10 mouse cellular contexts compared by ENCODE assay signal in the genomic region with DNA sequence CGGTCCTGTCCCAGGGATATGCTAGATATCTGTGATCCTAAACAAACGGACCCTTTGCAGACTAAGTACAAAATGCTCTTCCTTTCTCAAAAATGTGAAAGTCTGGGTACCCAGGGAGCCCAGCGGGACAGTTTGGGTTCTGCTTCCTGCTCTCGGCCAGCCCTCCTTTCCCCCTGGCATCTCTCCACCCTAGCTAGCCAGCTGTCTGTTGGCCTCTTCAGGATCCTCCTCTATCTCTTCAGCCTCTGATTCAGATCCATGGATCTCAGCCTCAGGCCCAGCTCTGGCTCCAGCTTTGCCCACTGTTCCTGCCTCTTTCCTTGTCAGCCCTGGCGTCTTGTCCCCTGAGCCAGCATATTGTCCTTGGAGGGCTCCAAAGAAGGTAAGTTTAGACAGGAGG. TPM values are rescaled to one million over a fixed set of nuclear protein-coding genes. Genes with fewer than 3 reads are reported as not detected.
DNase-seq lines count a peak whose midpoint lies in the region; ATAC-seq lines count a peak whose summit lies in the region.
"Had no signal": no experiment of that assay in that cellular context is flagged by ENCODE, and none has a peak within 500 bp of the region (broad histone marks: within the 10 kb centered on the region; RNA-seq: fewer than 3 reads in every experiment).

No protein-coding gene starts in this region.

- H3K36me3 ChIP-seq in heart, embryonic 10.5 days, result peaks cover 2% of the 10 kb centered on the region; the same call in 1 of the 2 replicates
- no peaks in the 10 kb centered on the region; the same call in 1 of the 2 replicates for H3K36me3 ChIP-seq in embryonic facial prominence, embryonic 13.5 days
- H3K36me3 ChIP-seq in limb, embryonic 10.5 days, result no peaks in the 10 kb centered on the region
- H3K36me3 ChIP-seq: liver, embryonic 15.5 days had no signal

- no peak overlapping the region for H3K4me3 ChIP-seq in heart, embryonic 10.5 days
- H3K4me3 ChIP-seq in embryonic facial prominence, embryonic 13.5 days, result peak overlapping the region; percentile 54
- H3K4me3 ChIP-seq in limb, embryonic 10.5 days, result peak overlapping the region; percentile 61; the same call in 1 of the 2 replicates
- H3K4me3 ChIP-seq: liver, embryonic 15.5 days had no signal

- no peak for ATAC-seq in embryonic facial prominence, embryonic 13.5 days (ENCODE audit: insufficient number of reproducible peaks, insufficient read depth, low FRiP score, low TSS enrichment, low read depth)

- peaks cover 69% of the 10 kb centered on the region for H3K4me1 ChIP-seq in heart, embryonic 10.5 days
- peaks cover 49% of the 10 kb centered on the region for H3K4me1 ChIP-seq in embryonic facial prominence, embryonic 13.5 days
- peaks cover 52% of the 10 kb centered on the region for H3K4me1 ChIP-seq in limb, embryonic 10.5 days

- WGBS in heart, embryonic 10.5 days, result 63% methylated on average over 5 of the region's 5 CpGs
- WGBS in embryonic facial prominence, embryonic 13.5 days, result 86% methylated on average over 5 of the region's 5 CpGs
- 88% methylated on average over 5 of the region's 5 CpGs for WGBS in limb, embryonic 10.5 days

- H3K27me3 ChIP-seq in heart, embryonic 10.5 days (ENCODE audit: insufficient read depth, poor library complexity, severe bottlenecking), result peaks cover 8% of the 10 kb centered on the region; the same call in 1 of the 2 replicates
- no peaks in the 10 kb centered on the region for H3K27me3 ChIP-seq in embryonic facial prominence, embryonic 13.5 days
- peaks cover 21% of the 10 kb centered on the region; the same call in 1 of the 2 replicates for H3K27me3 ChIP-seq in limb, embryonic 10.5 days (ENCODE audit: low read depth, poor library complexity, severe bottlenecking)
- H3K27me3 ChIP-seq: CH12.LX had no signal

- DNase-seq in heart, embryonic 10.5 days (ENCODE audit: low spot score), result no peak
- DNase-seq in heart, adult 8-10 months (ENCODE audit: low spot score), result no peak
- DNase-seq in brain, adult 2 months (ENCODE audit: low read depth, low spot score), result peak; percentile 55
- no peak for DNase-seq in limb, embryonic 10.5 days (ENCODE audit: low spot score)
- no peak for DNase-seq in spleen, adult 18-20 months
- no peak for DNase-seq in urinary bladder, adult 2 months (ENCODE audit: low spot score)
- DNase-seq in adrenal gland, adult 8-10 months, result no peak

- H3K9ac ChIP-seq in embryonic facial prominence, embryonic 13.5 days, result peak overlapping the region; percentile 83
- H3K9ac ChIP-seq: liver, embryonic 15.5 days had no signal

- H3K4me2 ChIP-seq in embryonic facial prominence, embryonic 13.5 days, result peak overlapping the region; percentile 81

- H3K27ac ChIP-seq in heart, embryonic 10.5 days, result peak overlapping the region; percentile 4; the same call in 1 of the 2 replicates
- H3K27ac ChIP-seq in embryonic facial prominence, embryonic 13.5 days, result peak overlapping the region; percentile 95
- peak overlapping the region; percentile 90 for H3K27ac ChIP-seq in limb, embryonic 10.5 days
- H3K27ac ChIP-seq: liver, embryonic 15.5 days had no signal

- H3K9me3 ChIP-seq in heart, embryonic 10.5 days, result no peaks in the 10 kb centered on the region
- no peaks in the 10 kb centered on the region for H3K9me3 ChIP-seq in embryonic facial prominence, embryonic 13.5 days
- no peaks in the 10 kb centered on the region for H3K9me3 ChIP-seq in limb, embryonic 10.5 days (replicated peaks)
- H3K9me3 ChIP-seq: liver, embryonic 15.5 days had no signal

RNA-seq across cellular contexts. Expression of gene Mamstr, which starts 2.3 kb away (rescaled TPM):
- 1.9 and 2.3 TPM in 2 replicates for polyA plus RNA-seq in heart, embryonic 10.5 days (2016; fragmentation: Nextera tagmentation; extraction: Ambion mirVana)
- total RNA-seq in heart, adult 8-10 months (2022), result 1 to 10 TPM; 2.0 to 5.9 (median 5.1) TPM
- 5.2 and 7.8 TPM in 2 replicates for polyA plus RNA-seq in embryonic facial prominence, embryonic 13.5 days (2015; fragmentation: Nextera tagmentation; extraction: Ambion mirVana)
- polyA plus RNA-seq in limb, embryonic 10.5 days (2016; fragmentation: Nextera tagmentation; extraction: Ambion mirVana), result 2.2 and 3.2 TPM in 2 replicates
- polyA plus RNA-seq in urinary bladder, adult 2 months (2012; rRNA removed), result 8.4 and 11.3 TPM in 2 replicates
- total RNA-seq in adrenal gland, adult 8-10 months (2022), result 10 to 100 TPM in 1 of 4 experiments, 1 to 10 TPM in 3; 2.4 to 14.9 (median 3.6) TPM

RNA-seq across cellular contexts. Expression of gene Rasip1, which starts 14.8 kb away (rescaled TPM):
- 17.6 and 20.5 TPM in 2 replicates for polyA plus RNA-seq in heart, embryonic 10.5 days (2016; fragmentation: Nextera tagmentation; extraction: Ambion mirVana)
- total RNA-seq in heart, adult 8-10 months (2022), result 10 to 100 TPM; 17.8 to 27.2 (median 26.2) TPM
- 8.0 and 8.8 TPM in 2 replicates for polyA plus RNA-seq in embryonic facial prominence, embryonic 13.5 days (2015; fragmentation: Nextera tagmentation; extraction: Ambion mirVana)
- 8.0 and 8.3 TPM in 2 replicates for polyA plus RNA-seq in limb, embryonic 10.5 days (2016; fragmentation: Nextera tagmentation; extraction: Ambion mirVana)
- polyA plus RNA-seq in urinary bladder, adult 2 months (2012; rRNA removed), result 7.3 and 11.8 TPM in 2 replicates
- 10 to 100 TPM; 15.5 to 30.2 (median 21.4) TPM for total RNA-seq in adrenal gland, adult 8-10 months (2022)

RNA-seq across cellular contexts. Expression of gene Izumo1, which starts 20.5 kb away (rescaled TPM):
- polyA plus RNA-seq in heart, embryonic 10.5 days (2016; fragmentation: Nextera tagmentation; extraction: Ambion mirVana), result 0.25 and 0.49 TPM in 2 replicates
- under 1 TPM; 0.20 to 0.53 (median 0.35) TPM for total RNA-seq in heart, adult 8-10 months (2022)
- 0.27 and 0.39 TPM in 2 replicates for polyA plus RNA-seq in embryonic facial prominence, embryonic 13.5 days (2015; fragmentation: Nextera tagmentation; extraction: Ambion mirVana)
- polyA plus RNA-seq in limb, embryonic 10.5 days (2016; fragmentation: Nextera tagmentation; extraction: Ambion mirVana), result 0.24 TPM in 1 of 2 replicates, not detected in the other
- 0.23 and 0.27 TPM in 2 replicates for polyA plus RNA-seq in urinary bladder, adult 2 months (2012; rRNA removed)
- under 1 TPM; 0.14 to 0.68 (median 0.38) TPM for total RNA-seq in adrenal gland, adult 8-10 months (2022)

RNA-seq across cellular contexts. Expression of gene Fut2, which starts 24.1 kb away (rescaled TPM):
- 1.1 and 1.3 TPM in 2 replicates for polyA plus RNA-seq in heart, embryonic 10.5 days (2016; fragmentation: Nextera tagmentation; extraction: Ambion mirVana)
- total RNA-seq in heart, adult 8-10 months (2022), result 1 to 10 TPM in 1 of 4 experiments, under 1 TPM in 3; 0.19 to 1.5 (median 0.58) TPM
- polyA plus RNA-seq in embryonic facial prominence, embryonic 13.5 days (2015; fragmentation: Nextera tagmentation; extraction: Ambion mirVana), result 0.45 and 0.54 TPM in 2 replicates
- polyA plus RNA-seq in limb, embryonic 10.5 days (2016; fragmentation: Nextera tagmentation; extraction: Ambion mirVana), result 0.16 and 0.21 TPM in 2 replicates
- polyA plus RNA-seq in urinary bladder, adult 2 months (2012; rRNA removed), result 1.8 and 3.3 TPM in 2 replicates
- under 1 TPM in 2 of 4 experiments, not detected in 2; 0.11 to 0.18 TPM for total RNA-seq in adrenal gland, adult 8-10 months (2022)
- total RNA-seq: CH12.LX had no signal
- polyA plus RNA-seq: liver, embryonic 15.5 days had no signal

RNA-seq across cellular contexts. Expression of gene Fut1, which starts 25.0 kb away (rescaled TPM):
- polyA plus RNA-seq in heart, embryonic 10.5 days (2016; fragmentation: Nextera tagmentation; extraction: Ambion mirVana), result not detected in 2 replicates
- not detected for total RNA-seq in heart, adult 8-10 months (2022)
- polyA plus RNA-seq in embryonic facial prominence, embryonic 13.5 days (2015; fragmentation: Nextera tagmentation; extraction: Ambion mirVana), result 1.9 and 2.3 TPM in 2 replicates
- polyA plus RNA-seq in limb, embryonic 10.5 days (2016; fragmentation: Nextera tagmentation; extraction: Ambion mirVana), result not detected in 2 replicates
- 0.04 TPM in 1 of 2 replicates, not detected in the other for polyA plus RNA-seq in urinary bladder, adult 2 months (2012; rRNA removed)
- total RNA-seq in adrenal gland, adult 8-10 months (2022), result not detected
- polyA plus RNA-seq: liver, embryonic 15.5 days had no signal

Comparison
In these comparisons a context has a peak if more than half of its experiments do, and no peak if none do; other contexts are left out.
1. H3K27ac ChIP-seq: peak in every context shown above with its lines; median percentile 95 in embryonic facial prominence, embryonic 13.5 days; 90 in limb, embryonic 10.5 days; 4 in heart, embryonic 10.5 days.